Mouse (Mus musculus): Measurements from ENCODE around the gene Sgo2a. TPM values are rescaled to one million over a fixed set of nuclear protein-coding genes. Genes with fewer than 3 reads are reported as not detected.

Sgo2a gene
- 0.29 and 1.2 TPM in 2 replicates for polyA plus RNA-seq (2012; rRNA removed; ENCODE audit: low replicate concordance)

GRCm38 (mm10) chr1:57995432-57996132, at the start of gene Sgo2a:
Sgo2a (plus strand) TSS chr1:57995971.

GRCm38 (mm10) chr1:58018856-58019255, 23.1 kb downstream of the Sgo2a start, which contains the start of gene Kctd18:
Kctd18 (minus strand) TSS chr1:58018956.

GRCm38 (mm10) chr1:58029636-58030117, 33.9 kb downstream of the Sgo2a start, which contains the start of gene Aox1:
Aox1 (plus strand) TSS chr1:58029931.

Other genes starting within 250 kb of the Sgo2a start
- gene Spats2l, start 221.8 kb upstream of the Sgo2a start, polyA plus RNA-seq (2012; rRNA removed; ENCODE audit: low replicate concordance) = 3.1 and 12.9 TPM in 2 replicates
- gene Kctd18, start 23.0 kb downstream of the Sgo2a start, polyA plus RNA-seq (2012; rRNA removed; ENCODE audit: low replicate concordance) = 9.4 and 11.5 TPM in 2 replicates
- gene Aox1, start 34.0 kb downstream of the Sgo2a start, polyA plus RNA-seq (2012; rRNA removed; ENCODE audit: low replicate concordance) = 18.8 and 41.1 TPM in 2 replicates
- 1.2 and 10.2 TPM in 2 replicates for gene Aox3, start 117.2 kb downstream of the Sgo2a start, polyA plus RNA-seq (2012; rRNA removed; ENCODE audit: low replicate concordance)
- gene Aox4, start 214.4 kb downstream of the Sgo2a start, polyA plus RNA-seq (2012; rRNA removed; ENCODE audit: low replicate concordance) = 0.26 TPM in 1 of 2 replicates, not detected in the other